Mouse (Mus musculus) liver, adult 2 months (tissue): ENCODE measurements around the gene Spata2. TPM values are rescaled to one million over a fixed set of nuclear protein-coding genes. Genes with fewer than 3 reads are reported as not detected.

Source experiments
- DNase-seq: peaks from one replicate; pipeline ENCODE4 v3.0.0-alpha.2; 2011; ENCODE audit warnings: low read depth, low spot score; ENCODE audit errors: extremely low read depth
- H3K27ac ChIP-seq: fragments of 200-500 bp; replicated peaks from 2 replicates; pipeline ENCODE4 v1.5.1; 2012; ENCODE audit warnings: low read depth, mild to moderate bottlenecking, control low read depth, inconsistent platforms, low read length; ENCODE audit not compliant: insufficient read depth
- H3K27me3 ChIP-seq: fragments of 200-500 bp; 2 replicates; pipeline ENCODE4 v1.6.1; 2012; ENCODE audit warnings: mild to moderate bottlenecking, moderate library complexity, low read length, inconsistent platforms; ENCODE audit not compliant: control insufficient read depth, insufficient read depth
- H3K36me3 ChIP-seq: fragments of 200-500 bp; 2 replicates; pipeline ENCODE4 v1.6.1; 2012; ENCODE audit warnings: low read length, inconsistent platforms; ENCODE audit not compliant: control insufficient read depth, insufficient read depth
- H3K4me1 ChIP-seq: fragments of 200-500 bp; 2 replicates; pipeline ENCODE4 v1.6.1; 2011; ENCODE audit warnings: low read length; ENCODE audit not compliant: control insufficient read depth, insufficient read depth
- H3K4me3 ChIP-seq: fragments of 200-500 bp; 2 replicates; pipeline ENCODE4 v1.5.1; 2011; ENCODE audit warnings: low read depth, mild to moderate bottlenecking, control low read depth, low read length, moderate library complexity; ENCODE audit not compliant: insufficient read depth
- H3K79me2 ChIP-seq: fragments of 200-500 bp; 2 replicates; pipeline ENCODE4 v1.6.1; 2012; ENCODE audit warnings: inconsistent platforms, mild to moderate bottlenecking, low read length, moderate library complexity; ENCODE audit not compliant: control insufficient read depth, insufficient read depth
- H3K9ac ChIP-seq: fragments of 200-500 bp; 2 replicates; pipeline ENCODE4 v1.6.1; 2012; ENCODE audit warnings: low read depth, mild to moderate bottlenecking, control low read depth, inconsistent platforms, low read length
- CTCF ChIP-seq: fragments of 200-500 bp; IDR thresholded peaks from 2 replicates; pipeline ENCODE4 v1.5.1; 2011; ENCODE audit warnings: low read depth, low read length, control low read depth
- POLR2A ChIP-seq: fragments of 200-500 bp; IDR thresholded peaks from 2 replicates; pipeline ENCODE4 v1.6.1; 2011; ENCODE audit warnings: low read length, control low read depth; ENCODE audit not compliant: insufficient read depth; ENCODE audit errors: extremely low read depth
- WGBS: fragments of 180-500 bp; shearing (Covaris S2); methylation state at CpG from one replicate; pipeline ENCODE4 v1.1.7; 2018; 5-methylcytosine and 5-hydroxymethylcytosine counted together
- polyA plus RNA-seq: library from polyadenylated mRNA; depleted of rRNA; stranded (reverse); fragments of >200 nt; gene quantifications from 2 replicates; pipeline ENCODE4 v1.2.3, GENCODE M21; 2012
- total RNA-seq: library from RNA; depleted of rRNA; stranded (reverse); fragments of >200 nt; gene quantifications from 2 replicates; pipeline ENCODE4 v1.2.3, GENCODE M21; 2014

Gene Spata2
- total and polyA plus RNA-seq, 2 experiments: 2.5 to 10.7 TPM

DNA sequence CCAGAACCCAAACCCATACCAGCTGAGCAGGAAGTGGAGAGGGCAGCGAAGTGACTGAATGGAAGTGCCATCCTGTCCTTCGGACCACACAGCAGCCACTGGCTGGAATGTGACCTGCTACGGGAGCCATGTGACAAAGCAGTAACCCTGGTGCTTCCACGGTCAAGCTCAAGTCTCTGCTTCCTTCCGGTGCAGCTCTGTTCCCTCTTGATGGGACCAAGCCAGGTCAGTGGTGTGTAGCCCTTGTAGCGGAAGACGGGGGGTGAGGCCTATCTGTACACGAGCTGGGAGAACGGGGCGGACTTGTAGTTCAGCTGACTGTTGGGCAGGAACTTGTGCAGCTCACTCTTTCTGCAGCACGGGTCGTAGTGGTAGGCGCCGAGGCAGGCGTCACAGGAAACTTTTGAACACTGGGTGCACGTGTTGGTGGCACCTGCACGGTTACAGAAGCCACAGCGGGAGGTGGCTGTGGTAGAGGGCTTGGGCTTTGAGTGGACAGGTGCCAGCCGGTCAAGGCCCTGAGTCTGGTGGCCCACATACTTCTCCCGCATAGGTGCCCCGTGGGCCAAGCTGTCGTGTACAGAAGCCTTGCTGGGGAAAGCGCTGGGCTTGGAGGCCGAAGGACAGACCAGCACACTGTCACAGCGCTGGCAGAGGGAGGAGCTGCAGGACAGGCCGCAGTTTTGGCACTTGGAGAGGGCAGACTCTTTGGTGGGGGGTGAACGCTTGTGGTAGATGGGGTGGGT lies 9.4 kb downstream of the Spata2 start:
- Histone ChIP-seq H3K27ac (peak overlapping the region; percentile 5; the same call in 1 of the 2 replicates), H3K4me1 (peaks cover 12% of the 10 kb centered on the region), H3K4me3 (no peak overlapping the region), H3K27me3 (no peaks in the 10 kb centered on the region), H3K79me2 (peaks cover 30% of the 10 kb centered on the region; the same call in 1 of the 2 replicates), H3K36me3 (no peaks in the 10 kb centered on the region), H3K9ac (no peak overlapping the region)
- 84% methylated on average over 27 of the region's 27 CpGs for WGBS
- TF ChIP-seq CTCF (no peak), POLR2A (no peak)
- peak; percentile 37 for DNase-seq

DNA sequence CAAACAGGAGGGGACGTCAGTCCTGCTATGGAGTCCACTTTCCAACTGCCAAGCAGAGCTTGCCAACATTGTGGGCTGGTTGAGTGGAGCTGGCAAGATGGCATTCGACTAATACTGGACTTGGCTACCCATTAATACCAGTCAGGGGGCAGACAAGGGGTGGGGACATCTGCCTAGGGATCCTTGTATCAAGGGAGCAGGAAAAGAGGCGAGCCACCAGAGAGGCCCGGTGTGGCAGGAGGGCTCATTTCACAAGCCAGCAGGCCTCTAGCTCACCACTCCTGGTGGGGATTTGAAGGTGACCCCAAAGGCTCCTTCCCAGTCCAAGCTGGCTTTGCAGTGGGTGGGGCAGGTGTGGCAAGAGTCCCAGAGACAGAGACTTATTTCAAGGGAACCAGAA lies 10.0 kb downstream of the Spata2 start:
- whole genome bisulfite sequencing: 93% methylated on average over 4 of the region's 4 CpGs
- H3K27me3 ChIP-seq: no peaks in the 10 kb centered on the region
- no peaks in the 10 kb centered on the region for H3K36me3 ChIP-seq
- no peak for TF ChIP-seq CTCF
- TF ChIP-seq POLR2A: no peak
- peaks cover 10% of the 10 kb centered on the region for H3K4me1 ChIP-seq
- no peak overlapping the region for H3K4me3 ChIP-seq
- DNase-seq: no peak
- H3K27ac ChIP-seq: no peak overlapping the region
- H3K79me2 ChIP-seq: peaks cover 25% of the 10 kb centered on the region; the same call in 1 of the 2 replicates
- H3K9ac ChIP-seq: no peak overlapping the region

DNA sequence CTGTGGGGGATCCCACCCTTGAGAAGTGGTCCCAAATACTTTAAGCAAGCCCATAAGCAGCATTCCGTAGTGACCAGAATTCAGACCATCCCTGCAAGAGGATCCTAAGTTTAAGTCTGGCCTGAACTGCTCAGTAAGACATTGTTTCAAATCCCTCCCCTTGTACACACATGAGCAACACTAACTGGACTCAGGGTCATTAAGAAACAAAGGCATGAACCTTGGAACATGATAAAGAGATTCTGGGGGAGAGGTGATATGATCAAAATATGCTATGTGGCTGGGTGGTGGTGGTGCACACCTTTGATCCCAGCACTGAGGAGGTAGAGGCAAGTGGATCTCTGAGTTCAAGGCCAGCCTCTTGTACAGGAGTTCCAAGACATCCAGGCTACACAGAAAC lies 13.2 kb downstream of the Spata2 start:
- Histone ChIP-seq H3K4me3 (no peak overlapping the region), H3K4me1 (no peaks in the 10 kb centered on the region), H3K36me3 (no peaks in the 10 kb centered on the region), H3K9ac (no peak overlapping the region), H3K79me2 (0 out of 2 replicates have a peak, but pooled peaks cover 4% of the 10 kb centered on the region), H3K27ac (no peak overlapping the region), H3K27me3 (no peaks in the 10 kb centered on the region)
- 95% methylated on average over 1 of the region's 1 CpGs for WGBS
- no peak for TF ChIP-seq CTCF
- no peak for TF ChIP-seq POLR2A
- peak; percentile 29 for DNase-seq

DNA sequence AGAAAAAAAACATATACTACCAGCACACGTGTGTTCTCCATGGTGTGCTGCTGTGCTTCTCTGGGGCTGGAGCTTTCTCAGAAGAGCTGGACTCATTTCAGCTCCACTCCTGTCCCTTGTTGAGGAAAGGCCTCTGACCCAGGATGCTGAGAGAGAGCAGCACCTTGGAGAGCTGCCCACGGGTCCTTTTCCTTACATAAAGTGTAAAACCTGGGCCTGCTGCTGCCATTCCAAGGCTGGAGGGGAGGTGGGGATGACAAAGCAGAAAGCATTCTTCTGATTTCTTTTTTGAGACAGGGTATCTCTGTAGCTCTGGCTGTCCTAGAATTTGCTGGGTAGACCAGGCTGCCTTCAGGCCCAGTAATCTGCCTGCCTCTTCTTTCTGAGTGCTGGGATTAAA lies 14.6 kb downstream of the Spata2 start:
- Histone ChIP-seq H3K27ac (no peak overlapping the region), H3K4me1 (no peaks in the 10 kb centered on the region), H3K4me3 (no peak overlapping the region), H3K36me3 (no peaks in the 10 kb centered on the region), H3K79me2 (no peaks in the 10 kb centered on the region), H3K27me3 (no peaks in the 10 kb centered on the region), H3K9ac (no peak overlapping the region)
- TF ChIP-seq POLR2A (no peak), CTCF (no peak)
- DNase-seq: no peak
- 43% methylated on average over 2 of the region's 2 CpGs for WGBS

DNA sequence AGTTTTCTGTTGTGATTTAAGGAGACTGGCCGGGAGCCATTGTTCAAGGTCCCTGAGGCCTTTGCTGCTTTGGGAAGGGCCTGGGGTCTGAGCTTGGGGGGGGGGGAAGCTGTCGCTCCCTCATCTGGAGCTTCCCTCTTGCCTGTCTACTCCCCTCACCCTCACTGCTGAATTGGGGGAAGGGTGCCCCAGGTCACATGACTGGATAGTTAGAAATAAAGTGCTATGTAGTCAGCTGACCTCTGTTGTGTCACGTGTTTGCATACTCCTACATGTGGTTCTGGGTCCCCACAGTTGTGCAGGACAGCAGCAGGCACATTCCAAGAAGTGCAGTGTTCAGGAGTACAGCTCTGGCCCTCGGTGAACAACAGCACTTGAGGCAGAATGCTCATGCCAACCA lies 15.9 kb downstream of the Spata2 start:
- DNase-seq: no peak
- no peak for TF ChIP-seq CTCF
- no peak for TF ChIP-seq POLR2A
- no peak overlapping the region for H3K27ac ChIP-seq
- 60% methylated on average over 4 of the region's 4 CpGs for WGBS
- no peak overlapping the region for H3K4me3 ChIP-seq
- no peak overlapping the region for H3K9ac ChIP-seq
- no peaks in the 10 kb centered on the region for H3K27me3 ChIP-seq
- no peaks in the 10 kb centered on the region for H3K36me3 ChIP-seq
- no peaks in the 10 kb centered on the region for H3K79me2 ChIP-seq
- no peaks in the 10 kb centered on the region for H3K4me1 ChIP-seq

DNA sequence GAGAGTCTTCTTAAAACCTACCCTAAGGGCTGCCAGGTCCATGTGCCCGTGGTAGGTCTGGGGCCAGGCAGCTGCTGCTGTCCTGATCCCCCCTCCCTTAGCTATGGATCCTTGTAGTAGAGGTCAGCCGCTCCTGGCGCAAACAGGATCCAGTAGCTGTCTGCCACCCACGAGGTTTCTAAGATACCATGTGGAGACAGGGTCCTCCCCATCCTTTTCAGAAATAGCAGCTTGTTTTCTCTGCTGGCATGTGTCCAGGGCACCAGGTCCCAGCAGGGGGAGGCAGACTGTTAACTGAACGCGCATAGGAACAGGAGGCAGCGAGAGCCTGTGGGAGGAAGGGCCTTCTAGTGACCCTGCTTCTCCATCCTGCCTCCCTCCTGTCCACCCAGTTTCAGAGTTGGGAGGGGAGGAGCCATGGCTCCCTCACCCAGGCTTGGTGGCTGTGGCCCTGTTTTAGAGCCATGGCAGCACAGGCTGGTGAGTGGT lies 16.4 kb downstream of the Spata2 start:
- Histone ChIP-seq H3K4me3 (no peak overlapping the region), H3K79me2 (no peaks in the 10 kb centered on the region), H3K27ac (no peak overlapping the region), H3K27me3 (no peaks in the 10 kb centered on the region), H3K36me3 (no peaks in the 10 kb centered on the region), H3K4me1 (no peaks in the 10 kb centered on the region), H3K9ac (no peak overlapping the region)
- WGBS: 34% methylated on average over 7 of the region's 7 CpGs
- DNase-seq: no peak
- no peak for TF ChIP-seq CTCF
- TF ChIP-seq POLR2A: no peak
